Mouse (Mus musculus) bone marrow macrophage, adult 2 months (primary cell): ENCODE measurements around the gene Fgf8. TPM values are rescaled to one million over a fixed set of nuclear protein-coding genes. Genes with fewer than 3 reads are reported as not detected.

Source experiments
- H3K27ac ChIP-seq: 2 replicates; pipeline ENCODE4 v1.5.1; 2012; ENCODE audit warnings: low read depth, low read length; ENCODE audit not compliant: insufficient read depth
- H3K4me1 ChIP-seq: 2 replicates; pipeline ENCODE4 v1.6.1; 2012; ENCODE audit warnings: low read length; ENCODE audit not compliant: control insufficient read depth, insufficient read depth
- H3K4me3 ChIP-seq: 2 replicates; pipeline ENCODE4 v1.5.1; 2012; ENCODE audit warnings: mild to moderate bottlenecking, low read length, moderate library complexity; ENCODE audit not compliant: insufficient read depth
- CTCF ChIP-seq: IDR thresholded peaks from 2 replicates; pipeline ENCODE4 v1.5.1; 2012; ENCODE audit warnings: low read depth, mild to moderate bottlenecking, low read length, moderate library complexity
- POLR2A ChIP-seq: IDR thresholded peaks from 2 replicates; pipeline ENCODE4 v1.6.1; 2012; ENCODE audit warnings: mild to moderate bottlenecking, low read depth, low read length, borderline replicate concordance
- polyA plus RNA-seq: library from polyadenylated mRNA; stranded (reverse); fragments of >200 nt; gene quantifications from 2 replicates; pipeline ENCODE4 v1.2.4, GENCODE M21; 2012; ENCODE audit not compliant: missing spikeins, insufficient read depth, insufficient read length

Fgf8 gene
- polyA plus RNA-seq = not detected in 2 replicates

DNA sequence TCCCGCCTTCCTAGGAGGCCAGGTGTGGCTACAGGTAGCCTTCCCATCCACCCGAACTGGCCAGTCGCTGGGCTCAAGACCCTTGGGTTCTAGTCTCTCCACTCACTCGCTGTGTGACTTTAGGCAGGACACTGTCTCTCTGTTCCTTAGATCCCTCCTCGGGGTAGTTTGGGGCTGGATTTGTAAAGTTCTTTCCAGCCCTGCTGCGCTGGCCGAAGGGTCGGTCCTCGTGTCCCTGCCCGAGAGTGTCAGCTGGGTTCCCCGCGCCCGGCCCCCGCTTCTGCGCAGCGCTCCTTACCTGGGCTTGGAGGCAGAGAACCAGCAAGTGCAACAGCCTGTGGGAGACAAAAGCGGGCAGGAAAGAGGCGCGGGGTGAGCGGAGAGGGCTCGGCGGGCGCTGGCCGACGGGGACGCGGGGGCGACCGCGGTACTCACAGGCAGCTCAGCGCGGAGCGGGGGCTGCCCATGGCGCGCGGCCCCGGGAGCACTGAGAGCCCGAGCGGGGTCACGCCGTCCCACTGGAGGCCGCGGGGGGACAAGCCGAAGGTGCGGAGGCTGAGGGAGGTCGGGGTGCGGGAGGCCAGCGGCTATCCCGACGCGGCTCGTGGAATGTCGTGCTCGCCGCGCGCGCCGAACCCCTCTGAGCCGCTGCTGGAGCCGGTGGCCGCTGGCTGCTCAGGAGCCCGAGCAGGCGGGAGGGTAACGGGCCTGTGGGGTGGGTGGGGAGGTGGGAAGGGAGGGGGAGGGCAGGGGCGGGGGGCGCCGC, at the start of gene Fgf8:
Fgf8 (minus strand) TSS at position 698 of the 766 bp plus-strand sequence.
- no peak for TF ChIP-seq CTCF
- TF ChIP-seq POLR2A = no peak
- no peak within 1 kb of the TSS for H3K27ac ChIP-seq
- peak within 1 kb of the TSS; percentile 42 for H3K4me3 ChIP-seq
- H3K4me1 ChIP-seq = no peaks in the 10 kb centered on the region

GRCm38 (mm10) chr19:45792404-45792803, 49.7 kb upstream of the Fgf8 start:
- TF ChIP-seq POLR2A (no peak), CTCF (no peak)
- peaks cover 7% of the 10 kb centered on the region for H3K4me1 ChIP-seq
- H3K27ac ChIP-seq = no peak overlapping the region
- H3K4me3 ChIP-seq = no peak overlapping the region

GRCm38 (mm10) chr19:45789888-45790874, 47.5 kb upstream of the Fgf8 start:
- Histone ChIP-seq H3K4me3 (no peak overlapping the region), H3K27ac (peak overlapping the region; percentile 71), H3K4me1 (peaks cover 10% of the 10 kb centered on the region)
- TF ChIP-seq POLR2A (no peak), CTCF (no peak)

DNA sequence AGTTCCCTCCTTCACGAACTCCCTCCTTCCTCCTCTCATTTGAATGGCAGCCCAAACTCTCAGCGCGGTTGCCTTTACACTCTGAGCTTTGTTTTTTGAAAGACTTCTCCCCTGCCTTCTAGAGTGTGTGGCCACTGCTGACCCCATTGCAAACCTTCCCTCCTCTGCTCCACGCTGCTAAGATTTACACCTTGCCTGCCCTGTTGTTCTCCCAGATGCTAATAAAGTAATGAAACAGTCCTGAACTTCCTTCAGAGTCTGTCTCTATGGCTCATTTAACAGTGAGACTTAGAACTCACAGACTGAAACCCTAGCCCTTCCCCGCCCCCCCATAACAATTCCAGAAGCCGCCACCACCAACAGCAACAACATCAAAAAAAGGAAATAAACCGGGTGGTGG, 46.6 kb upstream of the Fgf8 start:
- TF ChIP-seq POLR2A = no peak
- no peak for TF ChIP-seq CTCF
- H3K4me3 ChIP-seq = no peak overlapping the region
- H3K4me1 ChIP-seq = peaks cover 10% of the 10 kb centered on the region

DNA sequence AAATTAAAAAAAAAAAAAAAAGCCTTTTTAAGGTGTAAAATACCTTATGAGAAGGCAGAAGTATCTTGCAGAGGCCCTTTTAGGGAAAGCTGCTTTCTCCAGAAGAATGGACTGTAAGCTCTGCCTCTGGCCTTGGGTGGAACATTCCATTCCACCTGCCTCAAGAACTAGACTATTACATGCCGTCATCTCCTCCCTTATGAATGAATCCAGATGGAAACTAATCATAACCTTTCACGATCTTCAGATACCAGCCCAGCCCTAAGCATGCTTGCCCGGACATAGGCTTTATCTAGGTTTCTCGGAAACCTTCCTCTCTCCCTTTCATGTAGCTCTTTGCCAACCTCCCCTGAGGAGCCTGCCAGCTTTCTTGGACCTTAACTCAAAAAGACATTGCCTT, 45.6 kb upstream of the Fgf8 start:
- TF ChIP-seq POLR2A = no peak
- TF ChIP-seq CTCF = no peak
- Histone ChIP-seq H3K4me1 (peaks cover 14% of the 10 kb centered on the region), H3K27ac (no peak overlapping the region)

More for the DNA sequence above, 46.6 kb upstream of the Fgf8 start:
- no peak overlapping the region for H3K27ac ChIP-seq

DNA sequence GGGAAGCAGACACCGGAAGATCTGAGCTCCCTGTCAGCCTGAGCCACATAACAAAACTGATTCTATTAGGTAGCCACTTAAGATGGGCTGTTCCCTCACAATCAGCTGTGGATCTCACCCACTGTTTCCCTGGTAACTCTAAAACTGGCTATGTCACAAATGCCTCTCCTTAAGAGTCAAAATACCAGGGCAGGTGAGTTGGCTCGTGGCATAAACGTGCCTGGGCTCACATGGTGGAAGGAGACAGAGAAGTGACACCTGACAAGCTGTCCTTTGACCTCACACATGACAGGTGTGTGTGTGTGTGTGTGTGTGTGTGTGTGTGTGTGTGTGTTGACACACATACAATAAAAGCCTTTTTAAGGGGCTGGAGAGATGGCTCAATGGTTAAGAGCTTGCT, 44.7 kb upstream of the Fgf8 start:
- Histone ChIP-seq H3K27ac (no peak overlapping the region), H3K4me3 (no peak overlapping the region), H3K4me1 (peaks cover 14% of the 10 kb centered on the region)
- TF ChIP-seq POLR2A (no peak), CTCF (no peak)

More for the DNA sequence above, 45.6 kb upstream of the Fgf8 start:
- H3K4me3 ChIP-seq = no peak overlapping the region

DNA sequence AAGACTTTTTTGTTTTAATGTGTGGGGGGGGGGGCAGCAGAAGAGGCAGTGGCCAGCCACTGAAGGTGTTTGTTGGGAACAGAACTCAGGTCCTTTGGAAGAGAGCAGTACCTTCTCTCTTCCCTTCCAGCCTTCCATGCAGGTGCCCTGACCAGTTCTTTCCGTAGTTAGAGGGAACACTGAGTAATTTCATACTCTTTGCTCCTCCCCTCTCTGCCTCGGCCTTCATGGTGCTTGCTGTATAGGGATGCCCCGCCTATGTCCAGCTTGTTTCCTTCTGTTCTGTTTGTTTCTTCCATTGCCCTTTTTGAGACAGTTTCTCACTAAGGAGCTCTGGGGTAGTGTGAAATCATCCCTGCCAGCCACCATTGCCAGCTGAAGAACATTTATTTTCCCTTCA, 42.8 kb upstream of the Fgf8 start:
- no peak for TF ChIP-seq POLR2A
- no peak for TF ChIP-seq CTCF
- H3K27ac ChIP-seq = no peak overlapping the region

GRCm38 (mm10) chr19:45783933-45784576, 41.3 kb upstream of the Fgf8 start:
- Histone ChIP-seq H3K27ac (peak overlapping the region; percentile 56), H3K4me3 (peak overlapping the region; percentile 67), H3K4me1 (peaks cover 23% of the 10 kb centered on the region)
- no peak for TF ChIP-seq POLR2A
- TF ChIP-seq CTCF = no peak

More for the DNA sequence above, 42.8 kb upstream of the Fgf8 start:
- no peak overlapping the region for H3K4me3 ChIP-seq
- peaks cover 18% of the 10 kb centered on the region for H3K4me1 ChIP-seq

DNA sequence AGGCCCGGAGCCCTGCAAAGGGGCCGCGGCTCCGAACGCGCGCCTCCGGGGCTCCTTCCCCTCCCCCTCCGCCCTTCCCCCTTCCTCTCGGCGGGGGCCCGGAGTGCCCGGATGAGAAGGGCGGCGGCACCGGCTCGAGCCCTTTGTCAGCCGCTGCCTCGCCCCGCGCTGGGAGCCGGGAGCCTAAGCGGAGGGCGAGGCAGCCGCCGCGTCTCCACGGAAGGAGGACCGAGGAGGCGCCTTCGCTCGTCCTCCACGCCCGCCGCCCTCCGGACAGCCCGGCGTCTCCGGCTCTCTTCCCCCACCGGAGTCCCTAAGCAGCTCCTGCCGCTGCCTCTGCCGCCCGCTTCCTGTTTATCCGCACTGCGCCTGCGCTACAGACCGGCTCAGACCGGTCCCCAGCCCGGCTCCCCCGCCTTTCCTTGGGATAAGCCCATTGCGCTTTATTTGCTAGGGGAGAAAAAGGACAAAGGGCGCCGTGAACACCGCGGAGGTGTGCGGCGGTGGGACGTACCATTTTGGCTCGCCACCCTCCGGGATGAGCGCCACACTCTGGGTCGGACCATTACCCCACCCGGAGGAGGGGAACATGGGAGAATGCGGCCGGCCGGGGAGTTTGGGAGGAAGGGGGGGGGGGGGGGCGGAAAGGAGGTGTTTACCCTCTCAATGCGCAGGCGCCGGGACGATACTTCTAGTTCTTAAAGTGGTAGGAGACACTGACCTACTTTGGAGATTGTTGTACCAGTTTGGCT, 40.6 kb upstream of the Fgf8 start, which contains the start of gene Mgea5:
Mgea5 (minus strand) TSS at position 657 of the 752 bp plus-strand sequence.
- TF ChIP-seq CTCF (no peak), POLR2A (no peak)
- Histone ChIP-seq H3K4me1 (peaks cover 23% of the 10 kb centered on the region), H3K4me3 (peak within 1 kb of the TSS; percentile 67)

More for the DNA sequence above, 40.6 kb upstream of the Fgf8 start, which contains the start of gene Mgea5:
- peak within 1 kb of the TSS; percentile 87 for H3K27ac ChIP-seq
